Mouse (Mus musculus): ENCODE results near the gene Olfr1375.
"Not testable (repeated sequence)": the region's sequence is repeated elsewhere in the genome, so short reads cannot be mapped to it uniquely, and the experiment has no call there.

Gene Olfr1375

DNA sequence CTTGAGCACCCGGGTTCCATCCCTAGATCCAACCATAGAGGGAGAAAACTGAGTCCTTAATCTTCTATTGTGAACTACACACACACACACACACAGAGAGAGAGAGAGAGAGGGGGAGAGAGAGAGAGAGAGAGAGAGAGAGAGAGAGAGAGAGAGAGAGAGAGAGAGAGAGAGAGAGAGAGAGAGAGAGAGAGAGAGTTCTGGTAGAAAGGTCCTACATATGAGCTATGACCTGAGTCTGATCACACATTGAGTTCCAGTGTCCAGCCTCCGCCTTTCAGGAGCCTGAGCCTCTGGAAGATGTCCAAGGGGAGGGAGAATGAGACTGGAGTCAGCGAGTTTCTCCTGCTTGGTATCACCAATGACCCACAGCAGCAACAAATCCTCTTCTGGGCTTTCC lies at the start of gene Olfr1375:
Olfr1375 (plus strand) TSS at position 301 of the 400 bp plus-strand sequence.
- peak; percentile 14 for DNase-seq

DNA sequence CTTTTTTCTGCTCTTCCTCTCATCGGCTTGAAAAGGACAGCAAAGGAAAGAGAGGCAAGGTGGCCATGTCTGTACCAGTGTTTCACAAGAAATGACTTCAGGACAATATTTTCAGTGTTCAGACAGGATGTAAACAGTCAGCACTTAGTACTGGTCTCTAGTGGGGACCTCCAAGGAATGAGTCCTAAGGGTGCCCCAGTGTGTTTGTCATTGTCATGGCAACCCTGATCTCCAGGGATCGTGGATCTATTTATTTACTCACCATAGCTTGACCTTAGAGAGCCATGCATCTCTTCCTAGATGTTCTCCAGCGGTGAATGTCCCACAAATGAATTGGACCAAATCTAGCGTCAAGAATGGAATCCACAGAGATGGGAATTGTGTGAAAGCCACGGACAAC lies 44.6 kb upstream of the Olfr1375 start, which contains the start of gene Olfr51:
Olfr51 (plus strand) TSS at position 301 of the 400 bp plus-strand sequence.
- no peak for DNase-seq

DNA sequence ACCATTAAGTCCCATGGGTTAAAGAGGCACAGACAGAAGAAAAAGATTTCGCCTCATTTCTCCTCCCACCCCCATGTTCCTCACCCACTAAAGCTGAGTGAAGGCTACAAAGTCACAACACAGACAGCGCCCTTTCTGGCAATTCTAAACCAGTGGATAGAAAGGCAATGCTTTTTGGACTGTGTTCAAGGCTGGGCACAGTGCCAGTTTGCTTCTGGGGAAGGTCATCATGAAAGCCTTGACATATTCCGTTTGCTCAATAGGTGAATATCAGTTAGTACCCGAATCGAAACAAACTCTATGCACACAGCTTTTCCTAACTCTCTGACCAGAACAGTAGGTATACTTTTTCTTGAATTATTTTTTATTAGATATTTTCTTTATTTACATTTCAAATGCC lies 36.1 kb upstream of the Olfr1375 start:
- DNase-seq = peak; percentile 63

DNA sequence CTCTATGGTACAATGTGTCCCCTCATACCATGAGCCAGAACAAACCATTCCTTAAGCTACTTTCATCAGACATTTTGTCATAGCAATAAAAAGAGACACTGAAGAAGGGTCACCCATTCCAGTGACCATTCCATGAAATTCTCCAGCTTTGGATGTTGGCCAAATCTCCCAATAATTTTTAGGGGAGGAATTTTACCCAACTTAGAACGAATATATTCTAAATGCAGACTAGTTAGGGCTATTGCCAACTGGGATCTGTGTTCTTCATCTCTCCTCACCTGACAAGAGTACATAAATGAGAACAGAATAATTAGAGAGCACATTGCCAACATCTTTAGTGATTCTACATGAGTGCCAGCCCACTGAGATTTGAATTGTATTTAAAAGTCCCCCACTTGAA lies 34.0 kb upstream of the Olfr1375 start, which contains the start of gene Olfr54:
Olfr54 (plus strand) TSS at position 301 of the 400 bp plus-strand sequence.
- DNase-seq = no peak

DNA sequence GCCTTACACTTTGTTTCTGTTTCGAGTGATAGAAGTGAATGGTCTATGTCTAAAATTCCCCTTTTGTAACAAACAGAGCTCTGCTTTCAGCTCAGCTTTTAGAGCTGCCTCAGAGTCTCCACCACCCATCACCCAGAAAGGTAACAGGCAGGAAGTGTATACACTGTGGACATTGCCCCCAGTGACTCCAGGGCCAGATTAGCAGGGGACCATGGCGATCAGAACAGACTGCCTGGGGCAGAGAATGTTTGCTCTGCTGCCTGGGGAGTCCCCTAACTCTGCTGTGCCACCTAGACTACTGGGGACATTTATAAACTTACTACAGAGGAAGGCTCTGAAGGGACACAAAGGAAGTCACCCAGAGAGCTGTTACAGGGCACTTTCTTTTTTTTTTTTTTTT lies 31.6 kb upstream of the Olfr1375 start:
- DNase-seq = no peak

DNA sequence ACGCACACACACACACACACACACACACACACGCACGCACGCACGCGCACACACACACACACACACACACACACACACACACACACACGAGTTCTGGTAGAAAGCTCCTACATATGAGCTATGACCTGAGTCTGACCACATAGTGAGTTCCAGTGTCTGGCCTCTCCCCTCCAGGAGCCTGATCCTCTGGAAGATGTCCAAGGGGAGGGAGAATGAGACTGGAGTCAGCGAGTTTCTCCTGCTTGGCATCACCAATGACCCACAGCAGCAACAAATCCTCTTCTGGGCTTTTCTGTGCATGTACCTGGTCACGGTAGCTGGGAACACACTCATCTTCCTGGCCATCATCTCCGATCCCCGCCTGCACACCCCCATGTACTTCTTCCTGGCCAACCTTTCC lies 21.1 kb upstream of the Olfr1375 start:
- peak; percentile 45 for DNase-seq

DNA sequence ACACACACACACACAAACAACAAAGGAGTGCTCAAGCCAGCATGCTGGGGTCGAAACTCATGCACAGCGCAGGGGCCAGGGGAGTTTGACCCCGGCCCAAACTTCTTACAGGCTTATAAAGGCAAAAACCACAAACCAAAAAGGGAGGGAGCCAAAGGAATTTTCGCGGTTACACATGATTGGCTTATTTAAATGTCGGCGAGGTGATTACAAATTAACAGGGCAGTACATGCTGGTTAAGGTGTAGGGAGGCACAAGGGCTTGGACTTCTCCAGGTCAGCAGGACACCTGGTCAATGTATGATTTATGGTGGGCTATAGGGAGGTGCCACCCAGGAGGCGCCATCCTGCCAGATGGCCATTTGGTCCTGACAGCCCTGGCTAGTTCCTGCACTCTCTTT lies 18.5 kb upstream of the Olfr1375 start:
- peak; percentile 49 for DNase-seq

DNA sequence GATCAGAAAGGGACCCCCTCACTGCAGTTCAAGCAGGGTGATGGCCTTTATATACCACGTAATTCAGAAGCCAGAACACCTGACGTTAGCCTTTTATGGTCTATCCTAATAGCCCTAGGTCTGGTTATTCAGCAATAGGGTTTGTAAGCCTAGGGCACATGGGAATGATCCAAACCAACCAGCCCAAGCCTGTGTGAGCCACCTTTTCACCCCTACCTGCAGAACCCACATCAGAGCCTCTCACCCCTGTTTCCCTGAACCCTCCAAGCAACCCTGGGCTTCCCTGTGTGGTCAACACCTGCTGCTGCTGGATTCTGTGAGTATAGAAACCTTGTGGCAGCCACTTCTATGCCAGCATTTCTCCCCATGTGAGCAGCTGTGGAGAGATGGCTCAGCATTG lies 17.7 kb upstream of the Olfr1375 start:
- peak; percentile 15 for DNase-seq

DNA sequence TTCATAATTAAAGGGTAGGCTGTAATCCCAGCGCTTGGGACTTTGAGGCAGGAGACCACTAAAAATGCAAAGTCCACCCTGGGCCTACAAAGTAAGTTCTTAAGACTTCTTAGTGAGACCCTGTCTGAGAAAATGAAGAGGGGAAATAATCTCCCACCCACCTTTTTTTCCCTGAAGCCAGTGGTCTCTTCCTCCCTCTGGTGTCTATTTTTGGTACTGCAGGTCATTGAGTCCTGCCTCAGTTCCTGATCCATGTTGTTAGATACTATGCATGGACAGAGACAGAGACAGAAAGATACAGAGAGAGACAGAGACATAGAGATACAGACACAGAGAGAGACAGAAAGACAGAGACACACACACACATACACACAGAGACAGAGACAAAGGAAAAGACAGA lies 15.1 kb upstream of the Olfr1375 start:
- peak; percentile 41 for DNase-seq

DNA sequence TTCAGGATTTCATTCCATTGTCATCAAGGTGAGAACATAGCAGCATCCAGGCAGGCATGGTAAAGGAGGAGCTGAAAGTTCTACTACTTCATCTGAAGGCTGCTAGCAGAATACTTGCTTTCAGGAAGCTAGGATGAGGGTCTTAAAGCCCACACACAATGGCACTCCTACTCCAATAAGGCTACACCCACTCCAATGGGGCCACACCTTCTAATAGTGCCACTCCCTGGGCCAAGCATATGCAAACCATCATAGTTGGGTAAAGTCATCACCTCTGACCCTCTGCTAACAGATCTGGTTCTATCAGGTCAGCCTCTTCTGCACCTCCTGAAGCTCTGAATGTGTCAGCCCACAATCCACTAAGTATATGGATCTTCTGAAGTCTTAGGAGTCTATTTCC lies 13.8 kb upstream of the Olfr1375 start:
- DNase-seq = not testable (repeated sequence)

DNA sequence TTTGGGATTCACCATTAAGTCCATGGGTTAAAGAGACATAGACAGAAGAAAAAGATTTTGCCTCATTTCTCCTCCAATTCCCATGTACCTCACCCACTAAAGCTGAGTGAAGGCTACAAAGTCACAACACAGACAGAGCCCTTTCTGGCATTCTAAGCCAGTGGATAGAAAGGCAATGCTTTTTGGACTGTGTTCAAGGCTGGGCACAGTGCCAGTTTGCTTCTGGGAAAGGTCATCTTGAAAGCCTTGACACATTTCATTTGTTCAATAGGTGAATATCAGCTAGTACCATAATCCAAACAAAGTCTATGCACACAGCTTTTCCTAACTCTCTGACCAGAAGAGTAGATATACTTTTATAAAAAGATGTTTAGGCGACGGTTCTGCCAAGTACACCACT lies 12.0 kb upstream of the Olfr1375 start:
- peak; percentile 55 for DNase-seq

DNA sequence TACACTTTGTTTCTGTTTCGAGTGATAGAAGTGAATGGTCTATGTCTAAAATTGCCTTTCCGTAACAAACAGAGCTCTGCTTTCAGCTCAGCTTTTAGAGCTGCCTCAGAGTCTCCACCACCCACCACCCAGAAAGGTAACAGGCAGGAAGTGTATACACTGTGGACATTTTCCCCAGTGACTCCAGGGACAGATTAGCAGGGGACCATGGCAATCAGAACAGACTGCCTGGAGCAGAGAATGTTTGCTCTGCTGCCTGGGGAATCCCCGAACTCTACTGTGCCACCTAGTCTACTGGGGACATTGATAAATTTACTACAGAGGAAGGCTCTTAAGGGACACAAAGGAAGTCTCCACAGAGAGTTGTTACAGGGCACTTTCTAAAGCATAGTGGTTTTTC lies 3.1 kb upstream of the Olfr1375 start:
- not testable (repeated sequence) for DNase-seq

DNA sequence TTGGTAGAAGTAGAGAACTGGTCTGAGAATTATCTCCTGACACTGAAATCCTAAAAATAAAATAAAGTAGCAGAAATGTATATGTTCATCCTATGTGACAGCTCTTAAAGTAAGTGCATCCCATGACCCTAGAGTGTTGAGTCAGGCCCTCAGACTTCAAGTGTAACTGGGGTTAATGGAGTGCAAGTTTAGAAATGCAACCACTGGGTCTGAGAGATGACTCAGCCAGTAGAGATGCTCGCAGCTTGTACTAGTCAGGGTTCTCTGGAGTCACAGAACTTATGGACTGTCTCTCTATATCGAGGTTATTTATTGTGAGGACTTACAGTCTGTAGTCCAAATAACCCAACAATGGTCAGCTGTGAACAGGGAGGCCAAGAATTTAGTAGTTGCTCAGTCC lies 3.8 kb downstream of the Olfr1375 start:
- DNase-seq = no peak

DNA sequence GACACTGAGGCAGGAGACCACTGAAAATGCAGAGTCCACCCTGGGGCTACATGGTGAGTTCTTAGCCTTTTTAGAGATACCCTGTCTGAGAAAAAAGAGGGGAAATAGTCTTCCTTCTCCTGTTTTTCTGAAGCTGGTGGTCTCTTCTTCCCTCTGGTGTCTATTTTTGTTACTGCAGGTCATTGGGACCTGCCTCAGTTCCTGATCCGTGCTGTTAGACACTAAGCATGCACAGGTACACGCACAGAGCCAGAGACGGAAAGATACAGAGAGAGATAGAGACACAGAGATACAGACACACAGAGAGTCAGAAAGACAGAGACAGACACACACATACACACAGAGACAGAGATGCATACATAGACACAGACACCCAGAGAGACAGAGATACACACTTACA lies 5.3 kb downstream of the Olfr1375 start:
- DNase-seq = no peak

DNA sequence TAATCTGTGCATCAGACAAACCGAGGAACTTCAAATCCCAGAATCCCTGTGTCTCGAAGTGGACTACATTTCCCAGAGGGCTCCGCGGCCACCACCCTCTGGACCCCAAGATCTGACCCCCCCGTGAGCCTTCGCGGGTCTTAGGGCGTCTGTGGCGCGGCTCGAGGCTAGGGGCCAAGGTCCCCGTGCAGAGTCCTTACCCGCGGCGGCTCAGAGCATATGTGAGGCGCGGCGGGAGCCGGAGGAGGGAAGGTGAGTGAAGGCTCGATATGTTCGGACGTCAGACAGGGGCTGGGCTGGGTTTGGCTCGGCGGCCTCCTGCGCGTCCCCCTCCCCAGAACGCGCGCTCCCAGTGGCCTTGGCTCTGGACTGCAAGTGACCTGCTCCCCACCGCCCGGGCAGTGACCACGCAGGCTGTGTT lies 11.3 kb downstream of the Olfr1375 start, which contains the start of gene Zfp354a:
Zfp354a (plus strand) TSS at position 107 of the 421 bp plus-strand sequence.
- DNase-seq = peak; percentile 89

DNA sequence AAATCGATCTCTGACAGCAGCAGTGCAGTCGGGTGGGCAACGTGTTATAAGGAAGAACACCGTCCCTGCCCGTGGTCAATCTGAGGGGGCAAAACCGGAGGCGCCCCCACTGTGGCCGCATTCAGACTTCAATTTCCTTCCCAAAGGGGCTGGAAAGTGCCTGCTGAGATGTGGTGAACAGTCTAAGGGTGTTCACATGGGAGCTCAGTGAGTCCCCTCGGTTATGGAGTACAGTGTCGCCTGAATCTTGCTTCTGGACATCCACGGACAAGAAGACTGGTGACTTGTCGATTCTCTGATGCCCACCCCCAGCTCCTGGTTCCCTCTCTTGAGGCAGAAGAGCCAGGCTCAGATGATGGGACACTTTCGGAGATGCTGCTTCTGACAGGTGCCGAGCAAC lies 11.7 kb downstream of the Olfr1375 start:
- DNase-seq = no peak

DNA sequence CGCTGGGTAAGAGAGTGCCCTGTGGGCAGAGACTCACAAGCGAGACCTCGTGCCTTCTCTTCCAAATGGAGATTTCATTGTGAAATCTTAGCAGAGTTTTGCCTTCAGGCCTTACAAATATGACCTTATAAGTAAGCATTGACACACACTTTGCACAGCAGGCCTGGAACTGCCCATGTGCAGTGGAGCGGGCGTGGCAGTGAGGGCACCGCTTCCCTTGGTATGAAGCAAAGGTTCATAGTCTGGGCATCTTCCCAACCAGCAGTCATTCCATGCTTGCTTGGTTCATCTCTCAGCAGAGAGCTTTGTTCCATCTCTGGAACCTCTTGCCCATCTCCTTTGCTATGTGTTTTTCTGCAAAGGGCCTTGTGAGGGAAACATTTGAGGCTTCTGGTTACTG lies 13.1 kb downstream of the Olfr1375 start:
- peak; percentile 78 for DNase-seq

DNA sequence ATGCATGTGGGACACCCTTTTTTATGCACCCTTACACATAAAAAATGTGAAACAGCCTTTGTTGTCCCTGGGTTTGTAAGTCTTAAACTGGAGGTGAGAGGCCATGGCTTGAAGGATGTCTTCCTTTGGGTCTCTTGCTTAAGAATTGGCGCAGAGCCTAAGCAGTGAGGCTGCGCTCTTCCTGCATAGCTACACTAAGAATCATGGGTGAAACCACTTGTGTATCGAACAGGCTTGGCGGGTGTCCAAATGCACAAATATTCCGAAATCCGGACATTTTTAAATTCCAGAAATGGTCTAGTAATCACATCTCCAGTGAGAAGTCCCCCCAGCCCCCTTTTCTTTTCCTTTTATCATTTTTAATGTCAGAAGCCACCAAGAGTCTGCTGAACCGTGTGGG lies 15.4 kb downstream of the Olfr1375 start:
- DNase-seq = peak; percentile 34

DNA sequence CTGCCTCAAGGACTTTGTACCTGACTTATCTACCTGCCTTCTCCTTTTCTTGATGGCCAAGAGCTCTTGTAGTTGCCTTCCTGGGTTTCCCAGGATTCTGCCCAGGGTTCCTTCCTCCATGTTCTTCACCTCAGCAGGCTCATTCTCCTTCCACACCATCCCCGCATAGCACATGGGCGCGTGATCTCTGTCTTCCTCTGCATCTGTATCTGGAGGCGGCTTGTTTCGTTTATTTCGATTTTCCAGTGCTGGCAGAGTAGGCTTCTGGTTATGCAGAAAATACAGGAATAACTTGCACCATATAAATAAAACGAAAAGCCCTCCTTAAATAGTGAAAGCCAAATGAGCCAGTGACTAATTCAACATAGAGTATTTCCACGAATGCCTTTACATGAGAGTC lies 15.9 kb downstream of the Olfr1375 start:
- DNase-seq = no peak

DNA sequence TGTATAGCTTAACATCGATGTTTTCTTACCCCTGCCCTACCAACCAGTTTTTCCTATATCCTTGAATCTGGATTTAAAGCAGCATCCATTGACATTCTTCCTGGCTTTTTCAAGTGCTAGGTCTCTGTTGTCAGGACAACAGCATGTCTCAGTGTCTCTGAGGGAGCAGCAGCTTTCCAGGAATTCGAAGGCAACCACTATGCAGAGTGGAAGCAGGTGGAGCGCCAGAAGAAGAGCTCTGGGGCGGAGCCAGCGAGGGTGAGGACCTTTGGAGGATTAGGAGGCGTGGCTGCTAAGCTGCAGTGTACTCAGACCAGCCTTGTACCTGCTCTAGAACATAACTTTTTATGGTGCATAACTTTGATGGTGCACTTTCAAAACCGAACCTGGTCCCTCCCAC lies 36.6 kb downstream of the Olfr1375 start:
- peak; percentile 34 for DNase-seq

DNA sequence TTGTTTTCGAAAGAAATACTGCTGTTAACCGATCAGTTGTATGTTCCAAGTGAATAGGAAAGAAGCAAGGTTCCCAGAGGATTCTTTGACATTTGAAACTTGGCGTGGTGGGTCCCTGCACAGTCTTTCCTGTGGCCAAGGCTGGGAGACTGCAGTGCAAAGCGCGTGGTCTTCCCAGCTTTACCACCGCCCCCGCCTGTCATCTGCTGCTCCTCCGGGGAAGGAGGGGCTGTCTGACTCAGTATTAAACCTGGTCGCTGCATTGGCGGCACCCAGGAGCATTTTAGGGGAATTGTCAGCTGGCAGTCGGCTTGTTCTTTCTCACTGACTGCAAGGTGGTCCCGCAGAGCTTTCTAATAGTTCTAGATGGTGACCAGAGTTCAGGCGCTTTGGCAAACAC lies 37.4 kb downstream of the Olfr1375 start:
- DNase-seq = no peak

Data from kidney, postnatal 14 days (tissue).